Mouse (Mus musculus) stomach, postnatal 0 days (tissue): ENCODE data around the gene Cdh24. TPM values are rescaled to one million over a fixed set of nuclear protein-coding genes. Genes with fewer than 3 reads are reported as not detected.

Experiments used
- ATAC-seq: fragments of 200-750 bp; cut with Nextera tagmentation; 2 replicates; pipeline ENCODE4 v1.8.0; 2017; ENCODE audit not compliant: low FRiP score, low TSS enrichment
- DNase-seq: peaks from one replicate; pipeline ENCODE4 v3.0.0-alpha.2; 2016; ENCODE audit warnings: low spot score
- H3K27ac ChIP-seq: fragments of 300-500 bp; sonication (generic); replicated peaks from 2 replicates; pipeline ENCODE4 v1.5.1; 2014; ENCODE audit warnings: mild to moderate bottlenecking, control low read depth
- H3K27me3 ChIP-seq: fragments of 300-500 bp; sonication (generic); 2 replicates; pipeline ENCODE4 v1.6.1; 2014; ENCODE audit warnings: low read length; ENCODE audit not compliant: control insufficient read depth, insufficient read depth
- H3K36me3 ChIP-seq: fragments of 300-500 bp; sonication (generic); 2 replicates; pipeline ENCODE4 v1.6.1; 2014; ENCODE audit warnings: low read length, mixed read lengths; ENCODE audit not compliant: control insufficient read depth, insufficient read depth
- H3K4me1 ChIP-seq: fragments of 300-500 bp; sonication (generic); replicated peaks from 2 replicates; pipeline ENCODE4 v1.6.1; 2014; ENCODE audit warnings: antibody characterized with exemption; ENCODE audit not compliant: control insufficient read depth, insufficient read depth
- H3K4me2 ChIP-seq: fragments of 300-500 bp; sonication (generic); replicated peaks from 2 replicates; pipeline ENCODE4 v1.6.1; 2014; ENCODE audit warnings: low read depth, mild to moderate bottlenecking, control low read depth, moderate library complexity
- H3K4me3 ChIP-seq: fragments of 300-500 bp; sonication (generic); 2 replicates; pipeline ENCODE4 v1.5.1; 2014; ENCODE audit warnings: low read depth, low read length, control low read depth
- H3K9ac ChIP-seq: fragments of 300-500 bp; sonication (generic); 2 replicates; pipeline ENCODE4 v1.6.1; 2014; ENCODE audit warnings: mild to moderate bottlenecking, low read length, control low read depth, mixed read lengths
- H3K9me3 ChIP-seq: fragments of 300-500 bp; sonication (generic); 2 replicates; pipeline ENCODE4 v1.6.1; 2016; ENCODE audit warnings: low read length; ENCODE audit not compliant: control insufficient read depth
- CTCF ChIP-seq: IDR thresholded peaks from 2 replicates; pipeline ENCODE4 v1.5.1; 2016; ENCODE audit warnings: antibody characterized with exemption, low read depth, mild to moderate bottlenecking, moderate library complexity
- EP300 ChIP-seq: optimal IDR thresholded peaks from 2 replicates; pipeline ENCODE3; 2016; ENCODE audit warnings: antibody characterized with exemption
- WGBS: fragments of 180-500 bp; shearing (Covaris S2); extraction: QIAGEN DNeasy Blood & Tissue Kit; methylation state at CpG from one replicate; pipeline ENCODE4 v1.1.7; 2014; 5-methylcytosine and 5-hydroxymethylcytosine counted together
- polyA plus RNA-seq: library from polyadenylated mRNA; unstranded; fragments of >200 nt; fragmentation: Nextera tagmentation; extraction: Ambion mirVana; gene quantifications from 2 replicates; pipeline ENCODE4 v1.2.1, GENCODE M21; 2015

The Cdh24 gene
- polyA plus RNA-seq, 1 experiment from 2014 or later: 0.68 TPM

DNA sequence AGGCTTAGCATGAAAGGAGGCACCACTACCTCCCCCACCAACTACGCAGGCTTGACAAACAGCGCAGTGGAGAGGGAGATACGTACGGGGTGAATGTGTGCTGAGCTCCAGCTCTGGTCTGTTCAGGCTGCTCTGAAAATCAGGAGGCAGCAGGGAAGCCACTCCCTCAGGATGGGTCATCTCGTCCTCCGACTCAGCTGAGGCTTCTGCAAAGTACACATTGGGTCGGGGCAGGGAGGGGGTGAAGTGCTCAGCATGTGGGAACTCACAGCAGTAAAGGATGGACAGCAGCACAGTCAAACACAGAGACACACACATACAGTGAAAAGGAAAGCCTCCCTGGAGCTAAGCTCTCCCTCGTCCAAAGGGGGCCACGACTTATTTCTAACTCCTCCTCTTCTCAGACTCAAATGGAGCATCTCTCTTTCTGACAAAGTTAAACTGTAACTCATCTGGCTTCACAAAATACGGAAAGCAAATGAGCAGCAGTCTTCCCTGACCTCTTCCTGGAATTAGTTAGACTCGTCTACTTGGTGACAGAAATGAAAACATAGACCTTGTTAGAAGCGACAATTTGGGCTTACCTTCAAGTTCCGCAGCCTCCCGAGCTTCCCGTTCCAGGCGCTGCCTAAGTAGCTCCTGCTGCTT lies 37.6 kb upstream of the Cdh24 start:
- H3K27ac ChIP-seq: no peak overlapping the region
- TF ChIP-seq EP300: no peak
- no peak for TF ChIP-seq CTCF
- H3K4me3 ChIP-seq: no peak overlapping the region
- no peaks in the 10 kb centered on the region for H3K9me3 ChIP-seq
- no peaks in the 10 kb centered on the region for H3K4me1 ChIP-seq
- no peak for ATAC-seq
- H3K36me3 ChIP-seq: peaks cover 19% of the 10 kb centered on the region
- H3K27me3 ChIP-seq: no peaks in the 10 kb centered on the region
- no peak for DNase-seq
- WGBS: 78% methylated on average over 16 of the region's 16 CpGs
- H3K9ac ChIP-seq: no peak overlapping the region
- H3K4me2 ChIP-seq: no peak overlapping the region

DNA sequence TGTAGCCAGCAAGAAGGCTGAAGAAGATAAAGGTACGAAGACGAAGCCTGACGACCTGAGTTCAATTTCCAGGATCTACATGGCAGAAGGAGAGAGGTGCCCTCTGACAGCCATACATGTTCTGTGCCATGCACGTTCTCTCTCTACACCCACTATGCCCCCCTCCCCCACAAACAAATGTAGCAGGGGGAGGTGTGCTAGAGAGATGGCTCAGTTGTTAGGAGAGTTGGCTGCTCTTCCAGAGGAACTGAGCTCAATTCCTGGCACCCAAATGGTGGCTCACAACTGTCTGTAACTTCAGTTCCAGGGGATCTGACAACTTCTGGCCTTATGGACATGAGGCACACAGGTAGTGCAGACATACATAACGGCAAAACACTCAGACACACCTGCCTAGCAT lies 35.1 kb upstream of the Cdh24 start:
- Histone ChIP-seq H3K4me3 (no peak overlapping the region), H3K4me1 (no peaks in the 10 kb centered on the region), H3K9ac (no peak overlapping the region), H3K9me3 (no peaks in the 10 kb centered on the region), H3K4me2 (no peak overlapping the region), H3K27ac (no peak overlapping the region), H3K36me3 (peaks cover 17% of the 10 kb centered on the region), H3K27me3 (no peaks in the 10 kb centered on the region)
- ATAC-seq: no peak
- WGBS: 80% methylated on average over 5 of the region's 5 CpGs
- DNase-seq: no peak
- TF ChIP-seq EP300 (no peak), CTCF (no peak)

DNA sequence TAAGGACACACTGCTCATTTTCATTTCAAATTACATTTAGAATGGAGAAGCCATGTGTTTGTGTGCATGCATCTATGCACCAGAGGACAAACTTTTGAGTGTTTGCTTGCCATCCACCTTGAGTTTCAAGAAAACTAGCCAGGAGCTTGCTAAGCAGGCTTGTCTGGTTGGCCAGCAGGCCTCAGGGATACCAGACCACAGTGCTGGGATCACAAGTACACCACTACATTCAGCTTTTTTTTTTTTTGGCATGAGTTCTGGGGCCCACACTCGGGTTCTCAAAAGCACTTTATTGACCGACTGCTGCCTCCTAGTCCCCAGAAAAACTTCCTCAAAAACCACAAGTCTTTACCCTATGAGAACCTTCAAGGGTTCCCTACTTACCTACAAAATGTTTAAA lies 33.2 kb upstream of the Cdh24 start:
- Histone ChIP-seq H3K9me3 (no peaks in the 10 kb centered on the region), H3K9ac (no peak overlapping the region), H3K4me3 (no peak overlapping the region), H3K27ac (no peak overlapping the region), H3K4me2 (no peak overlapping the region), H3K4me1 (no peaks in the 10 kb centered on the region), H3K36me3 (peaks cover 17% of the 10 kb centered on the region), H3K27me3 (no peaks in the 10 kb centered on the region)
- DNase-seq (no peak), ATAC-seq (no peak)
- 57% methylated on average over 2 of the region's 2 CpGs for WGBS
- TF ChIP-seq EP300 (no peak), CTCF (no peak)

DNA sequence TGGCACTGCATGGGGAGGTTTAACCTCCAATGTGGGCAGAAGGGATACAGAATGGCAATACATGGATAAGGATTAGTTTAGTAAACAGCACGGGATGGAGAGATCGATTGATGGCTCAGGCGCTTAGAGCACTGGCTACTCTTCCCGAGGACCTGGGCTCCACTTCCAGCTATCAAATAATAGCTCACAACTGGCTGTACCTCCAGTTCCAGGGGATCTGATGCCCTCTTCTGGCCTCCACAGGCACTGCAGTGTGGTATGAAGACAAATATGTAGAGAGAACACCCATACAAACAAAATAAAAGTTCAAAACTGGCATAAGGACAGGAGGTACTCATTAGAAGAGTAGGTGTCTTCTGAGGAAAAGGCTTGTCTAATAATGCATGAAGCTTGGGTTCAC lies 28.2 kb upstream of the Cdh24 start:
- ATAC-seq: no peak
- H3K9ac ChIP-seq: no peak overlapping the region
- no peak overlapping the region for H3K4me3 ChIP-seq
- TF ChIP-seq CTCF (peak; percentile 76), EP300 (no peak)
- 73% methylated on average over 4 of the region's 4 CpGs for WGBS
- no peak overlapping the region for H3K27ac ChIP-seq
- H3K27me3 ChIP-seq: no peaks in the 10 kb centered on the region
- H3K36me3 ChIP-seq: peaks cover 20% of the 10 kb centered on the region
- no peaks in the 10 kb centered on the region for H3K4me1 ChIP-seq
- H3K4me2 ChIP-seq: no peak overlapping the region
- peak; percentile 63 for DNase-seq
- no peaks in the 10 kb centered on the region for H3K9me3 ChIP-seq

DNA sequence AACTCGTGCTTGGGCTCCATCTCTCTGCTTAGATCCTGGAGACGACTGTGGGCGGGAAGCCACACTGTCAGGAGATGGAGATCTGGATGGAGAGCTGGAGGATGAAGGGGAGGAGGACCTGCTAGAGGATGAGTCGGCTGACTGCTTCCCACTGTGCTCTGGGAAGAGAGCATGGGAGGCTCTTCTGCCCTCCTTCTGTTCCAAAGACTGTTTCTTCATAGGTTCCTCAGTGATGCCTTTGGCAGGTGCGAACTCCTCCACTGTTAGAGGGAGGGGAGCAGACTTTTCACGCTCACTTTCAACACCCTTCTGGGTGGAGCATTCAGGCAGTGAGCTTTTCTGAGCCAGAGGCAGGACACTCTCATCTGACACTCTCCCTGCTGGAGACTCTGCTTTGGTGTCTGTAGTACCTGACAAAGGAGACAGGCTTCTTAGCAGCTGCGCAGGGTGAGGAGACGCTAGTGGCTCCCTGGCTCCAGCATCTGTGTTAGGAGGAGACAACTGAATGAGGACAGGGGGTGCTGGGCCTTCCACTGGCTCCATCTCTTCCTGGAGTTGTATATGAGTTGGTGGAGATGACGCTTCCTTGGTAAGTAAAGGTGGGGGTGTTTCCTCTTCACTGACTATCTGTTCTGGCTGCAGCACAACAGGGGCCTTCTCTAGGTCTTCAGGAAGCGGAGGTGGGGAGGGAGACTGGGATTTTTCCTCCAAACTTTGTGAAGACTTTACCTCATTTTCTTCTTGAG lies 23.5 kb upstream of the Cdh24 start:
- WGBS: 92% methylated on average over 10 of the region's 10 CpGs
- TF ChIP-seq CTCF (no peak), EP300 (no peak)
- H3K4me1 ChIP-seq: no peaks in the 10 kb centered on the region
- H3K27ac ChIP-seq: no peak overlapping the region
- H3K9me3 ChIP-seq: no peaks in the 10 kb centered on the region
- no peak overlapping the region for H3K4me3 ChIP-seq
- DNase-seq: no peak
- H3K36me3 ChIP-seq: peaks cover 40% of the 10 kb centered on the region
- no peak overlapping the region for H3K9ac ChIP-seq
- no peak for ATAC-seq
- H3K4me2 ChIP-seq: no peak overlapping the region
- no peaks in the 10 kb centered on the region for H3K27me3 ChIP-seq

DNA sequence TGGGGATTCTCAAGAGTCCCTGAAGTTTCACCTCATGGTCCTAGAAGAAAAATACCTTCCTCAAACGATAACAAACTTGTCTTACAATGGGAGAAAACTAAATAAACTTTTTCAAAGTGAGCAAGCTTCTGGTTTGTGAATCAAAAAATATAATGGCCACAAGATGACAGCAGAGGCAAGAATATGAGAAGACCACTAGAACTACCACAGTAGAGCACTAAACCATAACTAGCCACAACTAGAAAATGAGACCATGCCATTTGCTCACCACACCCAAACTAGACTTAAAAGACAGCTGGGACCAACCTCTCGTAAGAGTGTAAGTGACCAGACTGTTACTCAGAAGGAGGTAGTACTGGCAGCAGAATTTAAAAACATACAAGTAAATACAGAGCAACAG lies 18.8 kb upstream of the Cdh24 start:
- no peak overlapping the region for H3K9ac ChIP-seq
- H3K9me3 ChIP-seq: no peaks in the 10 kb centered on the region
- TF ChIP-seq EP300: no peak
- TF ChIP-seq CTCF: no peak
- H3K27me3 ChIP-seq: no peaks in the 10 kb centered on the region
- H3K27ac ChIP-seq: no peak overlapping the region
- no peak overlapping the region for H3K4me3 ChIP-seq
- no peak for DNase-seq
- ATAC-seq: no peak
- 81% methylated on average over 2 of the region's 2 CpGs for WGBS
- H3K4me2 ChIP-seq: no peak overlapping the region
- H3K4me1 ChIP-seq: no peaks in the 10 kb centered on the region
- H3K36me3 ChIP-seq: peaks cover 49% of the 10 kb centered on the region
